Mouse (Mus musculus): ENCODE measurements around the gene Gm11116. TPM values are rescaled to one million over a fixed set of nuclear protein-coding genes. Genes with fewer than 3 reads are reported as not detected.
"Not testable (repeated sequence)": the region's sequence is repeated elsewhere in the genome, so short reads cannot be mapped to it uniquely, and the experiment has no call there.

Gene Gm11116
- not detected for total RNA-seq (2021)
- long read RNA-seq, experiment 1, result 0 reads
- long read RNA-seq, experiment 2, result 0 reads

DNA sequence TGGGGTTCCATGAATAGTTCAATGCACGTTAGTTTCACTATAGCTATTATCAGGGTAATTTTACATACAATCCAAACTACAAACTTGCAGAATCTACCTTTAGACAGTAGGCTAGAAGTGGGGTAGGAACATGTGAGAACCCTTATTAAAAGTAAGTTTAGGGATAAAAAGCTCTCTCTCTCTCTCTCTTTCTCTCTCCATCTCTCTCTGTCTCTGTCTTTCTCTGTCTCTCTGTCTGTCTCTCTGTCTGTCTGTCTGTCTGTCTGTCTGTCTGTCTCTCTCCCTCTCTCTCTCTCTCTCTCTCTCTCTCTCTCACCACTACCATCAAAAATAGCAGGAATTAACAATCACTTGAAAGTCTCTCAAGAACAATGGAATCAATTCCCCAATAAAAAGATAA lies at the start of gene Gm11116:
TSS of gene Gm11116 (minus strand) at position 101 of the 400 bp plus-strand sequence.
- no peak within 1 kb of the TSS for H3K27ac ChIP-seq
- intact Hi-C loops (cut with DNase I), result loop anchor here (10.0 kb wide), 1 partner anchor 233 kb away; no protein-coding TSS in a partner anchor
- DNase-seq (ENCODE audit: extremely low spot score in 1 of 2, low spot score in 2 of 2), result no peak
- H3K4me3 ChIP-seq, result no peak within 1 kb of the TSS
- TF ChIP-seq CTCF (IDR thresholded peaks at IDR 0.05), result no peak

DNA sequence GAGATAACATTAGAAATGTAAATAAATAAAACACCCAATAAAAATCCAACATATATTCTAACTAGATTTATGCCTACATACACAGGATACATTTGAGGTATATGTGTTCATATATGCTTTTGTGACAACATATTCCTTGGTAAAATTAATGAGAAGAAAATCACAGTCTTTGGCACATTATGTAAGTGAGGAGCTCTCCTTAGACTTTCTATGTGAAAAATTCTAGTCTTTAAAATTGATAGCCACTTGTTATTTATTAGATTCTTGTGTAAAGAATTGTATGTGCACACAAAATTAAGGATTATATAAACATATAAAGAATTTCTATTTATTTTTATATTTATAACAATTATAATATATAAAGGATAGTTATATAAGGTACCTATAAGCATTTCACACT lies 42.7 kb upstream of the Gm11116 start, which contains the start of gene Gm11115:
TSS of gene Gm11115 (minus strand) at position 101 of the 400 bp plus-strand sequence.
- intact Hi-C loops (cut with DNase I), result no loop called here
- TF ChIP-seq CTCF (IDR thresholded peaks at IDR 0.05), result no peak
- H3K27ac ChIP-seq, result no peak within 1 kb of the TSS
- no peak for DNase-seq (ENCODE audit: extremely low spot score in 1 of 2, low spot score in 2 of 2)
- H3K4me3 ChIP-seq, result no peak within 1 kb of the TSS

DNA sequence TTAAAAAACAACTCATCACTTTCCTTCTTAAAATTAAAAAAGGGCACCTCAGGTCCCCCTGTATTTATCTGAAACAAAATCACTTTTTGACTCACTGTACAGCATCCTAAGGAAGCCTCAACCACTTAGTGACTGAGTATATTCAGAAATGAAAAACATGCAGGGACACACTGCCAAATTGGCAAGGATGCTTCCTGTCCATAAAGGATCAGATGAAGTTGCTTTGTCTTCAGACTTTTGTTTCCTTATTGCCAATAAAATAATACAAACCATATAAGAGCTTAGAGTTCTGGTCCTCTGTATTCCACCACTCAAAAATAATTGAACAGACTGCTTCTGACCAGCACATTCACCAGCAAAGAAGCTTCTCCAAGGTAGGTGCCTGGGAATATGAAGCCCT lies 25.1 kb downstream of the Gm11116 start, which contains the start of gene Smr2:
TSS of gene Smr2 (plus strand) at position 301 of the 400 bp plus-strand sequence.
- H3K27ac ChIP-seq; DNase-seq (ENCODE audit: extremely low spot score in 1 of 2, low spot score in 2 of 2); intact Hi-C loops (cut with DNase I); H3K4me3 ChIP-seq: not testable (repeated sequence)

Other genes starting within 250 kb of the Gm11116 start
- not detected for gene Odam, start 226.5 kb downstream of the Gm11116 start, total RNA-seq (2021)
- gene Csn3, start 186.0 kb downstream of the Gm11116 start, total RNA-seq (2021), result not detected
- gene 2310003L06Rik, start 142.1 kb downstream of the Gm11116 start, total RNA-seq (2021), result not detected
- not detected for gene Gm28434, start 142.0 kb downstream of the Gm11116 start, total RNA-seq (2021)
- gene Cabs1, start 132.1 kb downstream of the Gm11116 start, total RNA-seq (2021), result not detected
- not detected for gene Smr3a, start 109.0 kb downstream of the Gm11116 start, total RNA-seq (2021)
- not detected for gene Smr2, start 25.0 kb downstream of the Gm11116 start, total RNA-seq (2021)
- gene Gm11115, start 42.6 kb upstream of the Gm11116 start, total RNA-seq (2021), result not detected
- gene Gm7714, start 157.4 kb upstream of the Gm11116 start, total RNA-seq (2021), result not detected
- gene Prol1, start 205.8 kb upstream of the Gm11116 start, total RNA-seq (2021), result not detected